Mouse (Mus musculus) hindbrain, embryonic 16.5 days (tissue): ENCODE measurements at regions not wholly inside any gene's neighbourhood (a gene's known extent, or its start where the extent isn't known, plus 50 kb on each side); places are given as distances from the start of the nearest gene placed in this dataset.

ENCODE experiments used
- ATAC-seq: fragments of 200-750 bp; cut with Nextera tagmentation; 2 replicates; pipeline ENCODE4 v1.8.0; 2017; ENCODE audit warnings: moderate TSS enrichment, moderate library complexity
- H3K27ac ChIP-seq: fragments of 300-500 bp; sonication (generic); 2 replicates; pipeline ENCODE4 v1.5.1; 2014; ENCODE audit warnings: low read depth, mild to moderate bottlenecking, control low read depth, low read length, moderate library complexity
- H3K27me3 ChIP-seq: fragments of 300-500 bp; sonication (generic); replicated peaks from 2 replicates; pipeline ENCODE4 v1.6.1; 2014; ENCODE audit warnings: low read length; ENCODE audit not compliant: control insufficient read depth, insufficient read depth
- H3K36me3 ChIP-seq: fragments of 300-500 bp; sonication (generic); 2 replicates; pipeline ENCODE4 v1.6.1; 2014; ENCODE audit warnings: mild to moderate bottlenecking, low read length, moderate library complexity, mixed read lengths; ENCODE audit not compliant: control insufficient read depth, insufficient read depth
- H3K4me1 ChIP-seq: fragments of 300-500 bp; sonication (generic); 2 replicates; pipeline ENCODE4 v1.6.1; 2014; ENCODE audit warnings: low read depth, low read length; ENCODE audit not compliant: control insufficient read depth, insufficient read depth
- H3K4me2 ChIP-seq: fragments of 300-500 bp; sonication (generic); 2 replicates; pipeline ENCODE4 v1.6.1; 2014; ENCODE audit warnings: mild to moderate bottlenecking, low read length, control low read depth, moderate library complexity
- H3K4me3 ChIP-seq: fragments of 300-500 bp; sonication (generic); 2 replicates; pipeline ENCODE4 v1.5.1; 2014; ENCODE audit warnings: mild to moderate bottlenecking, low read length, control low read depth, moderate library complexity
- H3K9ac ChIP-seq: fragments of 300-500 bp; sonication (generic); 2 replicates; pipeline ENCODE4 v1.6.1; 2014; ENCODE audit warnings: low read depth, mild to moderate bottlenecking, control low read depth, low read length, moderate library complexity
- H3K9me3 ChIP-seq: fragments of 300-500 bp; sonication (generic); 2 replicates; pipeline ENCODE4 v1.6.1; 2014; ENCODE audit warnings: mild to moderate bottlenecking, low read length, moderate library complexity; ENCODE audit not compliant: control insufficient read depth
- WGBS: fragments of 180-500 bp; shearing (Covaris S2); extraction: QIAGEN DNeasy Blood & Tissue Kit; methylation state at CpG from one replicate; pipeline ENCODE4 v1.1.7; 2014; 5-methylcytosine and 5-hydroxymethylcytosine counted together

DNA sequence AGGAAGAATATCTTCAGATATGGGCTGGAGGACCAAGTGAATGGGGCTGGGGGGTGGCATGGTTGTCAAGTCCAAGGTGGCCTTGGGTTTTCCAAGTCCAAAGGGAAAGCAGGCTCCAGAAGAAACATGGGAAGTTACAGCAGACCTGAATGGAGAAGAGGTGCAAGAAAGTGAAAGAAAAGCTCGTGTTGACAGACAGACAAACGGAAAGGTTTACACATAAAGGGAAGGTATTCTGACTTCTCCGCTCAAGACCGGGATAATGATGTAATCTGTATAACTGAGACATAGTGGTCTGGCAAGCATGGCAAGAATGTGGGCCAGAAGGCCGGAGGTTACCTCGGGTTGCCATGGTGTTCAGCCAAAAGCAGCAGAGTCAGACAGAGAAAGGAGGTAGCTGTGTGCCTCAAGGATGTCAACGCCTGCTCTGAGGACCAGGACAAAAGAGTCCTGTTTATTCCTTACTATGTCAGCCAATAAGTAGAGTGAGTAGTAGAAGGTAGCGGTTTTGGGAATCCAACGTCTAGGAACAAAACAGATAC, 50.8 kb upstream of the Elk3 start:
- H3K9ac ChIP-seq, result no peak overlapping the region
- no peak for ATAC-seq
- no peaks in the 10 kb centered on the region for H3K9me3 ChIP-seq

DNA sequence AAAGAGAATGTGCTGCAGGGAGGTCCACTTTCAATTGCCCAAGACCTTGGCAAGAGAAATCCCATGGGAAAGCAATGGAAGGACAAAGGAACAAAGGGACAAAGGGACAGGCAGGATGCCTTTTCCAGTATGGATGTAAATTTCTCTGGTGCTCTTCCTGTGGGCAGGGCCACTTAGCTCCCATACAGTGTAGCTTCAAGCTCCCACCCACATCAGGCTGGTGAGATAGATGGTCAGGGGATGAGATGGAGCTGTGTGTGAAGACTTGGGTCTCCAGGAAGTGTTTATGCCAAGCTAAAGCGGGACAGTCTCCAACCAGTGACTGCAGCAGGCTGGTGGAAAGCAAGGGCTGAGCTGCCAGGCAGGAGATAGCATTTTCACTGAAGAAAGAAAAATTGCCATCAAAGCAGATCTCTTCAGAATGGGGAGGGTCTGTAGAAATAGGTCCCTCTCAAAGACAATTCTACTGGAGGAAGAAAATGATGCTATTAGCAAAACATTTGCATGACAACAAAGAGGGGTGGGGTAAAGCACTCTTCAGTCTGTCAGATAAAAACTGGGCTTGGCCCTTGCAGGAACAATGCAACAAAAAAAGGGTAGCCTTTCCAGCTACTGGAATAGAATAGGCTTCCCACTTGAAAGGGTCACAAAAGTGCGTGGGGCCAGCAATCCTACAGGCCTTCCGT, 53.3 kb upstream of the Elk3 start:
- no peak for ATAC-seq
- H3K9me3 ChIP-seq, result no peaks in the 10 kb centered on the region
- WGBS, result 51% methylated on average over 3 of the region's 3 CpGs
- no peaks in the 10 kb centered on the region for H3K4me1 ChIP-seq
- H3K27me3 ChIP-seq, result no peaks in the 10 kb centered on the region
- H3K9ac ChIP-seq, result no peak overlapping the region
- no peak overlapping the region for H3K4me2 ChIP-seq
- no peaks in the 10 kb centered on the region for H3K36me3 ChIP-seq
- H3K27ac ChIP-seq, result no peak overlapping the region
- H3K4me3 ChIP-seq, result no peak overlapping the region

More for the DNA sequence above, 50.8 kb upstream of the Elk3 start:
- no peaks in the 10 kb centered on the region for H3K4me1 ChIP-seq
- no peaks in the 10 kb centered on the region for H3K27me3 ChIP-seq
- no peaks in the 10 kb centered on the region for H3K36me3 ChIP-seq
- no peak overlapping the region for H3K4me3 ChIP-seq
- WGBS, result 83% methylated on average over 9 of the region's 9 CpGs
- no peak overlapping the region for H3K27ac ChIP-seq
- H3K4me2 ChIP-seq, result no peak overlapping the region

DNA sequence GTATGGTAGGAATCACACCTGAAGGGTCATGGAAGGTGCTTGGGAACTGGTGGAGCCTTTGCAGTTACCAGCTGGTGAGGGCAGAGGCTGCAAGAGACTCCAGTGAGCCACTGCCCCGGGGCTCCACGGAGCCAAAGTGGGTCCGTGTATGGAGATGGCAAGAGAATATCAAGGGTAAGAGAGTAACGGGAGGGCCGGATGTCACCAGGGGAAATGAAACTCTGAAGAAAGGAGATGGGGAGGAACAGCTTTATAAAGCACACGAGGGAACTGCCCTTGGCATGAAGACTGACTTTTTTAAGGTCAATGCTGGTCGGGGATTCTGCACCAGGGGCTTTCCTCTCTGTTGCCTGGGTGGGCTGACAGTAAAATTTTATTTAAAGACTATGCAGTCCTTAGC, 53.9 kb upstream of the Elk3 start:
- no peak for ATAC-seq
- Histone ChIP-seq H3K9me3 (no peaks in the 10 kb centered on the region), H3K27me3 (no peaks in the 10 kb centered on the region), H3K36me3 (no peaks in the 10 kb centered on the region), H3K27ac (no peak overlapping the region), H3K4me1 (no peaks in the 10 kb centered on the region), H3K4me2 (no peak overlapping the region), H3K9ac (no peak overlapping the region), H3K4me3 (no peak overlapping the region)
- WGBS, result 82% methylated on average over 7 of the region's 7 CpGs

- Histone ChIP-seq H3K9ac (no peak overlapping the region), H3K27me3 (no peaks in the 10 kb centered on the region), H3K27ac (no peak overlapping the region), H3K9me3 (no peaks in the 10 kb centered on the region), H3K36me3 (no peaks in the 10 kb centered on the region), H3K4me3 (no peak overlapping the region), H3K4me2 (no peak overlapping the region), H3K4me1 (no peaks in the 10 kb centered on the region)
- WGBS, result 72% methylated on average over 6 of the region's 6 CpGs
- no peak for ATAC-seq
These were observed 54.4 kb upstream of the Elk3 start for GRCm38 (mm10) chr10:93365318-93365717.

DNA sequence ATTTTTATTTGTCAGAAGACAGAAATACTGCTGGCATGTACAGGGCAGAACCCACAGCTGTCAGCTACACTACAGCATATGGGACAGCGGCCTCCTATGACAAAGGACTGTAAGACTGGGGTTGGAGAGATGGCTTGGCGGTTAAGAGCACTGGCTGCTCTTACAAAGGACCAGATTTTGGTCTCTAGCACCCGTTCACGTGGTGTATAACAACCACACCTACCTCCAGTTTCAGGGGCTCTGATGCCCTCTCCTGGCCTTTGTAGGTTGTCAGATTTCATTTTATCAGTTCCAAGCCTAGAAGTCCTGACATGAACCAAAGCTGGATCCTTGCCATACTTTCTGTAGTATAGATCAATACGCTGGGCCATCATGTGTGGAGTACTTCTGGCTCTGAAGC, 54.9 kb upstream of the Elk3 start:
- WGBS, result 78% methylated on average over 5 of the region's 5 CpGs
- Histone ChIP-seq H3K27ac (no peak overlapping the region), H3K4me1 (no peaks in the 10 kb centered on the region), H3K27me3 (no peaks in the 10 kb centered on the region), H3K9ac (no peak overlapping the region), H3K4me2 (no peak overlapping the region), H3K4me3 (no peak overlapping the region), H3K36me3 (no peaks in the 10 kb centered on the region), H3K9me3 (no peaks in the 10 kb centered on the region)
- ATAC-seq, result no peak

GRCm38 (mm10) chr10:93369737-93370136, 58.8 kb upstream of the Elk3 start:
- no peak overlapping the region for H3K4me3 ChIP-seq
- no peak overlapping the region for H3K9ac ChIP-seq
- H3K4me1 ChIP-seq, result no peaks in the 10 kb centered on the region; the same call in 1 of the 2 replicates
- no peaks in the 10 kb centered on the region for H3K27me3 ChIP-seq
- H3K36me3 ChIP-seq, result no peaks in the 10 kb centered on the region
- no peaks in the 10 kb centered on the region for H3K9me3 ChIP-seq
- WGBS, result 81% methylated on average over 3 of the region's 3 CpGs
- H3K4me2 ChIP-seq, result no peak overlapping the region
- no peak overlapping the region for H3K27ac ChIP-seq
- ATAC-seq, result no peak

GRCm38 (mm10) chr10:93370331-93370730, 59.4 kb upstream of the Elk3 start:
- no peaks in the 10 kb centered on the region for H3K27me3 ChIP-seq
- no peak overlapping the region for H3K4me3 ChIP-seq
- ATAC-seq, result no peak
- H3K4me1 ChIP-seq, result no peaks in the 10 kb centered on the region; the same call in 1 of the 2 replicates
- no peak overlapping the region for H3K27ac ChIP-seq
- H3K9me3 ChIP-seq, result no peaks in the 10 kb centered on the region
- H3K4me2 ChIP-seq, result no peak overlapping the region
- no peak overlapping the region for H3K9ac ChIP-seq
- no peaks in the 10 kb centered on the region for H3K36me3 ChIP-seq
- 86% methylated on average over 6 of the region's 6 CpGs for WGBS

- Histone ChIP-seq H3K27me3 (no peaks in the 10 kb centered on the region), H3K4me3 (no peak overlapping the region), H3K4me1 (no peaks in the 10 kb centered on the region; the same call in 1 of the 2 replicates), H3K4me2 (no peak overlapping the region), H3K9me3 (no peaks in the 10 kb centered on the region), H3K9ac (no peak overlapping the region), H3K36me3 (no peaks in the 10 kb centered on the region), H3K27ac (no peak overlapping the region)
- 84% methylated on average over 7 of the region's 7 CpGs for whole genome bisulfite sequencing
- no peak for ATAC-seq
These were observed 61.3 kb upstream of the Elk3 start for GRCm38 (mm10) chr10:93372281-93372680.

GRCm38 (mm10) chr10:93373265-93373664, 62.3 kb upstream of the Elk3 start:
- no peak for ATAC-seq
- Histone ChIP-seq H3K36me3 (no peaks in the 10 kb centered on the region), H3K4me3 (no peak overlapping the region), H3K4me2 (no peak overlapping the region), H3K9ac (no peak overlapping the region), H3K4me1 (no peaks in the 10 kb centered on the region; the same call in 1 of the 2 replicates), H3K9me3 (no peaks in the 10 kb centered on the region), H3K27me3 (no peaks in the 10 kb centered on the region), H3K27ac (no peak overlapping the region)
- whole genome bisulfite sequencing, result 88% methylated on average over 5 of the region's 5 CpGs
